Mouse (Mus musculus) forebrain, embryonic 10.5 days (tissue): Measurements from ENCODE around the gene Ewsr1. TPM values are rescaled to one million over a fixed set of nuclear protein-coding genes. Genes with fewer than 3 reads are reported as not detected.

Source experiments
- DNase-seq: peaks from one replicate; pipeline ENCODE4 v3.0.0-alpha.2; 2017; ENCODE audit warnings: low spot score; ENCODE audit errors: extremely low spot score
- H3K27ac ChIP-seq: fragments of 300-500 bp; sonication (generic); 2 replicates; pipeline ENCODE4 v1.5.1; 2016; ENCODE audit warnings: mild to moderate bottlenecking
- H3K27me3 ChIP-seq: fragments of 300-500 bp; sonication (generic); 2 replicates; pipeline ENCODE4 v1.6.1; 2016; ENCODE audit warnings: mild to moderate bottlenecking; ENCODE audit not compliant: poor library complexity, severe bottlenecking
- H3K36me3 ChIP-seq: fragments of 300-500 bp; sonication (generic); replicated peaks from 2 replicates; pipeline ENCODE4 v1.6.1; 2016; ENCODE audit warnings: mild to moderate bottlenecking, moderate library complexity
- H3K4me1 ChIP-seq: fragments of 300-500 bp; sonication (generic); 2 replicates; pipeline ENCODE4 v1.6.1; 2016
- H3K4me3 ChIP-seq: fragments of 300-500 bp; sonication (generic); 2 replicates; pipeline ENCODE4 v1.5.1; 2016; ENCODE audit warnings: mild to moderate bottlenecking, moderate library complexity
- H3K9me3 ChIP-seq: fragments of 300-500 bp; sonication (generic); 2 replicates; pipeline ENCODE4 v1.6.1; 2016; ENCODE audit warnings: mild to moderate bottlenecking, moderate library complexity
- WGBS: fragments of 180-500 bp; shearing (Covaris S2); methylation state at CpG from one replicate; pipeline ENCODE4 v1.1.7; 2016; 5-methylcytosine and 5-hydroxymethylcytosine counted together
- polyA plus RNA-seq: library from polyadenylated mRNA; unstranded; fragments of >200 nt; fragmentation: Nextera tagmentation; extraction: Ambion mirVana; gene quantifications from 2 replicates; pipeline ENCODE4 v1.2.1, GENCODE M21; 2016

The Ewsr1 gene
- polyA plus RNA-seq, 1 experiment from 2014 or later: 896 TPM

- 11% methylated on average over 13 of the region's 13 CpGs for WGBS
- Histone ChIP-seq H3K36me3 (peaks cover 13% of the 10 kb centered on the region), H3K27me3 (peaks cover 77% of the 10 kb centered on the region), H3K4me1 (peaks cover 77% of the 10 kb centered on the region), H3K9me3 (no peaks in the 10 kb centered on the region), H3K27ac (peak overlapping the region; percentile 74; the same call in 1 of the 2 replicates), H3K4me3 (peak overlapping the region; percentile 54)
- DNase-seq: no peak
Observed at GRCm38 (mm10) chr11:5062326-5062725, 36.7 kb downstream of the Ewsr1 start.

GRCm38 (mm10) chr11:5061413-5062139 is 37.5 kb downstream of the Ewsr1 start:
- peaks cover 84% of the 10 kb centered on the region for H3K27me3 ChIP-seq
- peaks cover 10% of the 10 kb centered on the region; the same call in 1 of the 2 replicates for H3K36me3 ChIP-seq
- H3K4me3 ChIP-seq: peak overlapping the region; percentile 54
- 1% methylated on average over 62 of the region's 62 CpGs for WGBS
- peaks cover 84% of the 10 kb centered on the region for H3K4me1 ChIP-seq
- H3K9me3 ChIP-seq: no peaks in the 10 kb centered on the region
- peak; percentile 89 for DNase-seq
- H3K27ac ChIP-seq: peak overlapping the region; percentile 74

- no peaks in the 10 kb centered on the region for H3K9me3 ChIP-seq
- peak overlapping the region; percentile 54 for H3K4me3 ChIP-seq
- peaks cover 91% of the 10 kb centered on the region for H3K4me1 ChIP-seq
- peak overlapping the region; percentile 74 for H3K27ac ChIP-seq
- peaks cover 10% of the 10 kb centered on the region; the same call in 1 of the 2 replicates for H3K36me3 ChIP-seq
- DNase-seq: peak; percentile 44
- 49% methylated on average over 28 of the region's 28 CpGs for WGBS
- H3K27me3 ChIP-seq: peaks cover 91% of the 10 kb centered on the region
Observed at GRCm38 (mm10) chr11:5060756-5061412, 38.2 kb downstream of the Ewsr1 start.

GRCm38 (mm10) chr11:5059704-5060156 is 39.3 kb downstream of the Ewsr1 start:
- H3K36me3 ChIP-seq: peaks cover 10% of the 10 kb centered on the region; the same call in 1 of the 2 replicates
- DNase-seq: peak; percentile 58
- H3K4me1 ChIP-seq: peaks cover 91% of the 10 kb centered on the region
- H3K27ac ChIP-seq: no peak overlapping the region
- WGBS: 9% methylated on average over 27 of the region's 27 CpGs
- H3K9me3 ChIP-seq: no peaks in the 10 kb centered on the region
- 0 out of 2 replicates have a peak overlapping the region, but pooled peaks have one; percentile 13 for H3K4me3 ChIP-seq
- H3K27me3 ChIP-seq: peaks cover 100% of the 10 kb centered on the region

- peaks cover 86% of the 10 kb centered on the region for H3K4me1 ChIP-seq
- H3K4me3 ChIP-seq: 0 out of 2 replicates have a peak overlapping the region, but pooled peaks have one; percentile 13
- peaks cover 10% of the 10 kb centered on the region; the same call in 1 of the 2 replicates for H3K36me3 ChIP-seq
- peaks cover 96% of the 10 kb centered on the region for H3K27me3 ChIP-seq
- no peaks in the 10 kb centered on the region for H3K9me3 ChIP-seq
- no peak overlapping the region for H3K27ac ChIP-seq
- DNase-seq: peak; percentile 28
- 22% methylated on average over 14 of the region's 14 CpGs for WGBS
Observed at GRCm38 (mm10) chr11:5059230-5059629, 39.8 kb downstream of the Ewsr1 start.

- DNase-seq: no peak
- H3K9me3 ChIP-seq: no peaks in the 10 kb centered on the region
- H3K27me3 ChIP-seq: peaks cover 91% of the 10 kb centered on the region
- H3K36me3 ChIP-seq: peaks cover 10% of the 10 kb centered on the region; the same call in 1 of the 2 replicates
- H3K4me3 ChIP-seq: no peak overlapping the region
- H3K4me1 ChIP-seq: peaks cover 82% of the 10 kb centered on the region
- H3K27ac ChIP-seq: no peak overlapping the region
- 30% methylated on average over 9 of the region's 9 CpGs for WGBS
Observed at GRCm38 (mm10) chr11:5058783-5059182, 40.3 kb downstream of the Ewsr1 start.

- peaks cover 10% of the 10 kb centered on the region; the same call in 1 of the 2 replicates for H3K36me3 ChIP-seq
- H3K9me3 ChIP-seq: no peaks in the 10 kb centered on the region
- peak within 1 kb of the TSS; percentile 45 for H3K27ac ChIP-seq
- H3K4me1 ChIP-seq: peaks cover 74% of the 10 kb centered on the region
- WGBS: 2% methylated on average over 77 of the region's 77 CpGs
- peaks cover 84% of the 10 kb centered on the region for H3K27me3 ChIP-seq
- peak; percentile 43 for DNase-seq
- peak within 1 kb of the TSS; percentile 55 for H3K4me3 ChIP-seq
Observed at GRCm38 (mm10) chr11:5057856-5058641, 41.0 kb downstream of the Ewsr1 start, which contains the start of gene Rasl10a. TSS of gene Rasl10a (plus strand) at chr11:5058128.

- H3K27ac ChIP-seq: peak overlapping the region; percentile 45; the same call in 1 of the 2 replicates
- DNase-seq: peak; percentile 25
Observed at GRCm38 (mm10) chr11:5057541-5057855, 41.6 kb downstream of the Ewsr1 start.

GRCm38 (mm10) chr11:5057064-5057463 is 42.0 kb downstream of the Ewsr1 start:
- Histone ChIP-seq H3K27ac (no peak overlapping the region), H3K27me3 (peaks cover 74% of the 10 kb centered on the region), H3K9me3 (no peaks in the 10 kb centered on the region), H3K4me1 (peaks cover 65% of the 10 kb centered on the region), H3K4me3 (no peak overlapping the region), H3K36me3 (peaks cover 10% of the 10 kb centered on the region; the same call in 1 of the 2 replicates)
- 46% methylated on average over 8 of the region's 8 CpGs for WGBS
- DNase-seq: no peak

More at GRCm38 (mm10) chr11:5057541-5057855, 41.6 kb downstream of the Ewsr1 start:
- peaks cover 78% of the 10 kb centered on the region for H3K27me3 ChIP-seq
- H3K36me3 ChIP-seq: peaks cover 10% of the 10 kb centered on the region; the same call in 1 of the 2 replicates
- H3K9me3 ChIP-seq: no peaks in the 10 kb centered on the region
- H3K4me3 ChIP-seq: peak overlapping the region; percentile 55
- 14% methylated on average over 8 of the region's 8 CpGs for WGBS
- peaks cover 69% of the 10 kb centered on the region for H3K4me1 ChIP-seq

- peaks cover 66% of the 10 kb centered on the region for H3K27me3 ChIP-seq
- peak; percentile 49 for DNase-seq
- H3K4me1 ChIP-seq: peaks cover 56% of the 10 kb centered on the region
- WGBS: 20% methylated on average over 23 of the region's 23 CpGs
- H3K27ac ChIP-seq: peak overlapping the region; percentile 56
- peaks cover 7% of the 10 kb centered on the region; the same call in 1 of the 2 replicates for H3K36me3 ChIP-seq
- no peak overlapping the region for H3K4me3 ChIP-seq
- H3K9me3 ChIP-seq: no peaks in the 10 kb centered on the region
Observed at GRCm38 (mm10) chr11:5055945-5056938, 42.8 kb downstream of the Ewsr1 start.

- H3K4me1 ChIP-seq: peaks cover 50% of the 10 kb centered on the region
- H3K9me3 ChIP-seq: no peaks in the 10 kb centered on the region
- DNase-seq: no peak
- no peaks in the 10 kb centered on the region for H3K36me3 ChIP-seq
- no peak overlapping the region for H3K4me3 ChIP-seq
- 76% methylated on average over 6 of the region's 6 CpGs for WGBS
- H3K27me3 ChIP-seq: peaks cover 52% of the 10 kb centered on the region
- no peak overlapping the region for H3K27ac ChIP-seq
Observed at GRCm38 (mm10) chr11:5054874-5055273, 44.2 kb downstream of the Ewsr1 start.
